In the genomic region with DNA sequence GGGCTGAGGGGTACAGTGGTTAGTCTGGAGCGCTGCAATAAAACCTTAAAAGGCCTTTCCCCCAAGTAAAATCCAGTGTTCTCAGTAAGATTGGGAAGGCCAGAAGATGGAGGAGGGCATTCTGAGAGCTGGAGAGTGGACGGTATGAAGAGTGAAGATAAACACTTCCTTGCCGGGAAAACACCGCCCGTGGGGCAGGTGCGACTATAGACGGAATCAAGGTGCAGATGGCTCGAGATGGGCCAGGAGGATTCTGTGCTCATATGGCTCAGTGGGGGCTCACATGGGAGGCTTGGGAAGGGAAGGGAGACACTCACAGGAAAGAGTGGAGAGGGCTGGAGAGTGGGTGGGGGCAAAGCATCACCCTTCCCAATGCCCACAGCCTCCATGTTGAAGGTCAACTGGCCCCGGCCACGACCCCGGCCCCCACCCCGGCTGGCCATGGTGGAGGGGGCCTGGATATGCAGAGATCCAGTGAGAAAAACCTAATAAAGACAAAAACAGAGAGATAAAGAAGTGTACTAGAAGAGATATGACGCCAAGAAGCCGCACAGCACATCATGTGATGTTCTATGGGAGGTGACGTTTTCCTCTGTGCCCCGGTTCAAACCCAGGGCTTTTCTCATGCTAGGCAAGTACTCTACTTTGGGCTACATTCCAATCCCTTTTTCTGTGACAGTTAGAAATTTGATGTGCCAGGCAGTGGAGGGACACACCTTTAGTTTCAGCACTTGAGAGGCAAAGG, we compare ENCODE assay signal across 1 mouse cellular context.
TF ChIP-seq lines count a peak whose summit lies in the region.

No protein-coding gene starts in this region.

TF ChIP-seq in MEL, 35 proteins besides CTCF, POLR2A, EP300 and RAD21:
- TF ChIP-seq SMC3 (IDR thresholded peaks at IDR 0.05; ENCODE audit: low read depth, low read length) (peak; percentile 22), USF1 (IDR thresholded peaks at IDR 0.05; ENCODE audit: low read depth, low read length) (peak; percentile 93), SIN3A (IDR thresholded peaks at IDR 0.05; ENCODE audit: low read length) (peak; percentile 74), POLR2AphosphoS2 (IDR thresholded peaks at IDR 0.05; ENCODE audit: low read length) (no peak), GATA1 (IDR thresholded peaks at IDR 0.05; ENCODE audit: low read depth, low read length) (peak; percentile 69), ZC3H11A (IDR thresholded peaks at IDR 0.05; ENCODE audit: low read depth, low read length) (peak; percentile 18; the same call in 1 of the 2 replicates), TBP (IDR thresholded peaks at IDR 0.05; ENCODE audit: low read depth, low read length) (no peak), KAT2A (conservative IDR thresholded peaks at IDR 0.05; ENCODE audit: low read depth, low read length) (no peak), RCOR1 (IDR thresholded peaks at IDR 0.05; ENCODE audit: low read depth, low read length) (peak; percentile 39; the same call in 1 of the 2 replicates), ETS1 (IDR thresholded peaks at IDR 0.05; ENCODE audit: low read depth, low read length) (peak; percentile 84), UBTF (IDR thresholded peaks at IDR 0.05; ENCODE audit: borderline replicate concordance, insufficient read depth, low read depth, low read length) (no peak), HCFC1 (IDR thresholded peaks at IDR 0.05; ENCODE audit: low read depth, low read length) (0 out of 2 replicates have a peak, but pooled peaks have one; percentile 59), USF2 (IDR thresholded peaks at IDR 0.05; ENCODE audit: borderline replicate concordance in 1 of 2, insufficient read depth in 1 of 2, low read depth in 1 of 2, low read length in 2 of 2) (peak in 1 of 2 experiments; percentile 70; a peak in 2 of 4 replicates), BHLHE40 (IDR thresholded peaks at IDR 0.05; ENCODE audit: borderline replicate concordance, low read depth, low read length) (no peak), TCF12 (IDR thresholded peaks at IDR 0.05; ENCODE audit: low read depth, low read length) (peak; percentile 57), MAZ (IDR thresholded peaks at IDR 0.05; ENCODE audit: low read depth, low read length) (peak; percentile 72; the same call in 1 of the 2 replicates), MXI1 (IDR thresholded peaks at IDR 0.05; ENCODE audit: low read depth, low read length) (peak; percentile 27; the same call in 1 of the 2 replicates), ZKSCAN1 (IDR thresholded peaks at IDR 0.05; ENCODE audit: low read depth, low read length) (no peak)
TF ChIP-seq in MEL: peak in this region for 12.
